Mouse (Mus musculus) urinary bladder, adult 18-20 months (tissue): Measurements from ENCODE around the gene Rbm38.

Experiments
- DNase-seq, 2 experiments: peaks; one replicate each; pipeline ENCODE4 v3.0.0; 2022; ENCODE audit warnings: low spot score in 2 of 2, mixed read lengths in 2 of 2

The Rbm38 gene

GRCm38 (mm10) chr2:173020430-173020829 is at the start of gene Rbm38:
Gene Rbm38, plus strand, starts transcription at chr2:173020498.
- no peak for DNase-seq

- no peak for DNase-seq
Measured at GRCm38 (mm10) chr2:172971865-172972264, 48.4 kb upstream of the Rbm38 start.

GRCm38 (mm10) chr2:172973806-172974565 is 46.3 kb upstream of the Rbm38 start:
- DNase-seq: no peak

- DNase-seq: no peak
Measured at GRCm38 (mm10) chr2:172974701-172975100, 45.6 kb upstream of the Rbm38 start.

GRCm38 (mm10) chr2:172975159-172975558 is 45.1 kb upstream of the Rbm38 start:
- no peak for DNase-seq

- DNase-seq: no peak
Measured at GRCm38 (mm10) chr2:172976661-172977238, 43.5 kb upstream of the Rbm38 start.

GRCm38 (mm10) chr2:172977409-172978130 is 42.7 kb upstream of the Rbm38 start, which contains the start of gene Spo11:
Gene Spo11, plus strand, starts transcription at chr2:172977700.
- no peak for DNase-seq

- no peak for DNase-seq
Measured at GRCm38 (mm10) chr2:172978131-172978633, 42.1 kb upstream of the Rbm38 start.

GRCm38 (mm10) chr2:172979666-172980345 is 40.5 kb upstream of the Rbm38 start:
- no peak for DNase-seq

GRCm38 (mm10) chr2:172982776-172983561 is 37.3 kb upstream of the Rbm38 start:
- no peak for DNase-seq

- no peak for DNase-seq
Measured at GRCm38 (mm10) chr2:172990161-172990560, 30.1 kb upstream of the Rbm38 start.

GRCm38 (mm10) chr2:172996207-172996606 is 24.1 kb upstream of the Rbm38 start:
- DNase-seq: peak in 1 of 2 experiments; percentile 59

GRCm38 (mm10) chr2:172997748-172998147 is 22.6 kb upstream of the Rbm38 start:
- no peak for DNase-seq

- no peak for DNase-seq
Measured at GRCm38 (mm10) chr2:172998478-172998877, 21.8 kb upstream of the Rbm38 start.

- peak; percentile 97 to 99 for DNase-seq
Measured at GRCm38 (mm10) chr2:172999630-173000284, 20.5 kb upstream of the Rbm38 start, which contains the start of gene Rae1. Gene Rae1, plus strand, starts transcription at chr2:173000117.

GRCm38 (mm10) chr2:173000285-173000652 is 20.0 kb upstream of the Rbm38 start:
- peak in 1 of 2 experiments; percentile 55 for DNase-seq

GRCm38 (mm10) chr2:173000921-173001320 is 19.4 kb upstream of the Rbm38 start:
- no peak for DNase-seq

- DNase-seq: no peak
Measured at GRCm38 (mm10) chr2:173003737-173004136, 16.6 kb upstream of the Rbm38 start.

- no peak for DNase-seq
Measured at GRCm38 (mm10) chr2:173010220-173010717, 10.0 kb upstream of the Rbm38 start.

GRCm38 (mm10) chr2:173011440-173011839 is 8.9 kb upstream of the Rbm38 start:
- no peak for DNase-seq
